In the genomic region with DNA sequence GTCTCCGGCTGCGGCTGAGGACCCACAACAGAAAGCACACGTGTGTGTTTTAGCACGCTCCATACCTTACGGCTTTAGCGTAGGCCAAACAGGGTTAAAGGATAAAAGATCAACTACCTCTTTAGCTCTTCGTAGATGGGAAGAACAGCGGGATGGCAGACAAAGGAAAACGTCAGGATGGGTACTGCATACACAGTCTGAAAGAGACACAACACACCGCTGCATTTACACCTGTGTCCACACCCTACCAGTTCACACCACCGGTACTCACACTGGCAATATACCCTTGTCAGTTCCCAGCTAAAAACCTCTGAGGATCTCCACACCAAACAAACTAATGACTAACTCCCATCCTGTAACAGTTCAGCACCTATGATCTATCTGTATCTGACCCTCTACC, we compare ENCODE assay signal across 25 mouse cellular contexts.
"Had no signal": no experiment of that assay in that cellular context is flagged by ENCODE, and none has a peak within 500 bp of the region (broad histone marks: within the 10 kb centered on the region; RNA-seq: fewer than 3 reads in every experiment).

No protein-coding gene starts in this region.

- H3K27me3 ChIP-seq: kidney, embryonic 15.5 days; limb, embryonic 13.5 days; liver, embryonic 12.5 days; liver, embryonic 15.5 days; megakaryocyte, embryonic 14.5 days; midbrain, embryonic 13.5 days; neural tube, embryonic 12.5 days; neural tube, embryonic 15.5 days had no signal

- H3K9me3 ChIP-seq: kidney, embryonic 15.5 days; limb, embryonic 10.5 days; limb, embryonic 13.5 days; liver, embryonic 12.5 days; liver, embryonic 15.5 days; megakaryocyte, embryonic 14.5 days; midbrain, embryonic 10.5 days; midbrain, embryonic 13.5 days; neural tube, embryonic 12.5 days; neural tube, embryonic 15.5 days had no signal

- H3K4me3 ChIP-seq: kidney, embryonic 15.5 days; limb, embryonic 10.5 days; limb, embryonic 13.5 days; liver, embryonic 12.5 days; liver, embryonic 15.5 days; megakaryocyte, embryonic 14.5 days; midbrain, embryonic 10.5 days; midbrain, embryonic 13.5 days; neural tube, embryonic 12.5 days; neural tube, embryonic 15.5 days had no signal

- DNase-seq: kidney, postnatal 10 days; kidney, postnatal 36 days; layer of hippocampus, postnatal 36 days; liver; lung, adult 18-20 months; lung, postnatal 14 days; right cerebral cortex, adult 18-20 months; right cerebral cortex, postnatal 14 days; right cerebral cortex, postnatal 4 days; thymus, adult 2 months; thymus, postnatal 14 days; thymus, postnatal 4 days had no signal

- ATAC-seq: liver, embryonic 12.5 days; midbrain, embryonic 13.5 days; midbrain, embryonic 16.5 days had no signal

- H3K27ac ChIP-seq: kidney, embryonic 15.5 days; limb, embryonic 10.5 days; limb, embryonic 13.5 days; liver, embryonic 12.5 days; liver, embryonic 15.5 days; macrophage; midbrain, embryonic 10.5 days; midbrain, embryonic 13.5 days; neural tube, embryonic 12.5 days; neural tube, embryonic 15.5 days; stomach, postnatal 0 days had no signal

- H3K4me2 ChIP-seq: kidney, embryonic 15.5 days; limb, embryonic 13.5 days; liver, embryonic 12.5 days; liver, embryonic 15.5 days; midbrain, embryonic 13.5 days; neural tube, embryonic 12.5 days; neural tube, embryonic 15.5 days had no signal

- H3K9ac ChIP-seq: kidney, embryonic 15.5 days; limb, embryonic 13.5 days; liver, embryonic 12.5 days; liver, embryonic 15.5 days; midbrain, embryonic 13.5 days; neural tube, embryonic 12.5 days; neural tube, embryonic 15.5 days had no signal
